Mouse (Mus musculus) liver, adult 2 months (tissue): ENCODE measurements around the gene Mapk10. TPM values are rescaled to one million over a fixed set of nuclear protein-coding genes. Genes with fewer than 3 reads are reported as not detected.

ENCODE experiments used
- DNase-seq: peaks from one replicate; pipeline ENCODE4 v3.0.0-alpha.2; 2011; ENCODE audit warnings: low read depth, low spot score; ENCODE audit errors: extremely low read depth
- H3K27ac ChIP-seq: fragments of 200-500 bp; replicated peaks from 2 replicates; pipeline ENCODE4 v1.5.1; 2012; ENCODE audit warnings: low read depth, mild to moderate bottlenecking, control low read depth, inconsistent platforms, low read length; ENCODE audit not compliant: insufficient read depth
- H3K27me3 ChIP-seq: fragments of 200-500 bp; 2 replicates; pipeline ENCODE4 v1.6.1; 2012; ENCODE audit warnings: mild to moderate bottlenecking, moderate library complexity, low read length, inconsistent platforms; ENCODE audit not compliant: control insufficient read depth, insufficient read depth
- H3K36me3 ChIP-seq: fragments of 200-500 bp; 2 replicates; pipeline ENCODE4 v1.6.1; 2012; ENCODE audit warnings: low read length, inconsistent platforms; ENCODE audit not compliant: control insufficient read depth, insufficient read depth
- H3K4me1 ChIP-seq: fragments of 200-500 bp; 2 replicates; pipeline ENCODE4 v1.6.1; 2011; ENCODE audit warnings: low read length; ENCODE audit not compliant: control insufficient read depth, insufficient read depth
- H3K4me3 ChIP-seq: fragments of 200-500 bp; 2 replicates; pipeline ENCODE4 v1.5.1; 2011; ENCODE audit warnings: low read depth, mild to moderate bottlenecking, control low read depth, low read length, moderate library complexity; ENCODE audit not compliant: insufficient read depth
- H3K79me2 ChIP-seq: fragments of 200-500 bp; 2 replicates; pipeline ENCODE4 v1.6.1; 2012; ENCODE audit warnings: inconsistent platforms, mild to moderate bottlenecking, low read length, moderate library complexity; ENCODE audit not compliant: control insufficient read depth, insufficient read depth
- H3K9ac ChIP-seq: fragments of 200-500 bp; 2 replicates; pipeline ENCODE4 v1.6.1; 2012; ENCODE audit warnings: low read depth, mild to moderate bottlenecking, control low read depth, inconsistent platforms, low read length
- CTCF ChIP-seq: fragments of 200-500 bp; IDR thresholded peaks from 2 replicates; pipeline ENCODE4 v1.5.1; 2011; ENCODE audit warnings: low read depth, low read length, control low read depth
- POLR2A ChIP-seq: fragments of 200-500 bp; IDR thresholded peaks from 2 replicates; pipeline ENCODE4 v1.6.1; 2011; ENCODE audit warnings: low read length, control low read depth; ENCODE audit not compliant: insufficient read depth; ENCODE audit errors: extremely low read depth
- WGBS: fragments of 180-500 bp; shearing (Covaris S2); methylation state at CpG from one replicate; pipeline ENCODE4 v1.1.7; 2018; 5-methylcytosine and 5-hydroxymethylcytosine counted together
- polyA plus RNA-seq: library from polyadenylated mRNA; depleted of rRNA; stranded (reverse); fragments of >200 nt; gene quantifications from 2 replicates; pipeline ENCODE4 v1.2.3, GENCODE M21; 2012
- total RNA-seq: library from RNA; depleted of rRNA; stranded (reverse); fragments of >200 nt; gene quantifications from 2 replicates; pipeline ENCODE4 v1.2.3, GENCODE M21; 2014

Mapk10 gene
- total and polyA plus RNA-seq, 2 experiments, result not detected

DNA sequence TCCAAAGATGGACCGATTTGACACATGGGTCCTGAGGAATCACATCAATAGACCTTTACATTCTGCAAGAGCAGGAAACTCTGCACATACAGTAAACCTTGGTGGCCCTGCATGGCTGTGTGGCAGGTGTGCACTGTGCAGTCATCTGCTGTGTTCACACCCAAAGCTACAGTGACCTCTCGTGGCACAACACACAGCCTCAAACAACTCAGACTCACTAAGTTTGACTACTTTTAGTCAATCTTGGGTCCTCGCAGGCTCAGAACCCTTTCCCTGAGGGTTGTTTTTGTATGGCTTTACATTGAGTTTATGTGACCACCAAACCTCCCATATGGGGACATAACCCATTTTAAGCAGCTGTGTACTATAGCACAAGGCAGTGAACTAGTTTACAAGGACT, 47.1 kb downstream of the Mapk10 start:
- Histone ChIP-seq H3K4me1 (no peaks in the 10 kb centered on the region), H3K9ac (no peak overlapping the region), H3K79me2 (no peaks in the 10 kb centered on the region), H3K36me3 (no peaks in the 10 kb centered on the region), H3K4me3 (no peak overlapping the region), H3K27ac (no peak overlapping the region), H3K27me3 (no peaks in the 10 kb centered on the region)
- DNase-seq, result no peak
- 88% methylated on average over 3 of the region's 3 CpGs for WGBS
- TF ChIP-seq POLR2A (no peak), CTCF (no peak)

DNA sequence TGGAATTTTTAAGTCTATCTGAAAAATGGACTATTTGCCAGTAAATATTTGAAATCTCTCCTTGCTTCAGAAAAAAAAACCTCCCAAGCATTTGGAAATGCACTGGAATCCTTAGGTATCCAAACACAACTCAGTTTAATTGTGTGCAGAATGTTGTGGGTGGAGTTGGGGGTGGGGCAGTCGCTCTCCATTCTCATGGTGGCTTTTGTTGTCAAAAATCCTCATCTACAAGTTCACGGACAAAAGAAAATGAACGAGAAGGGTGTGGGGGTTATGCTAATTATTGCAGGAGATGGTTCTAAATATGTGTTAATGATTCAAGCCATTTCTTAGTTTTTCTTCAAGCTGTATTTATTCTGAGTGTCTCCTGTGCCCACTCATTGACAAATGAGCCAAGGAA, 49.6 kb downstream of the Mapk10 start:
- H3K36me3 ChIP-seq, result no peaks in the 10 kb centered on the region
- WGBS, result 62% methylated on average over 3 of the region's 3 CpGs
- H3K4me1 ChIP-seq, result no peaks in the 10 kb centered on the region
- TF ChIP-seq POLR2A (no peak), CTCF (no peak)
- no peak overlapping the region for H3K9ac ChIP-seq
- no peak overlapping the region for H3K27ac ChIP-seq
- H3K4me3 ChIP-seq, result no peak overlapping the region
- no peak for DNase-seq
- no peaks in the 10 kb centered on the region for H3K79me2 ChIP-seq
- no peaks in the 10 kb centered on the region for H3K27me3 ChIP-seq

DNA sequence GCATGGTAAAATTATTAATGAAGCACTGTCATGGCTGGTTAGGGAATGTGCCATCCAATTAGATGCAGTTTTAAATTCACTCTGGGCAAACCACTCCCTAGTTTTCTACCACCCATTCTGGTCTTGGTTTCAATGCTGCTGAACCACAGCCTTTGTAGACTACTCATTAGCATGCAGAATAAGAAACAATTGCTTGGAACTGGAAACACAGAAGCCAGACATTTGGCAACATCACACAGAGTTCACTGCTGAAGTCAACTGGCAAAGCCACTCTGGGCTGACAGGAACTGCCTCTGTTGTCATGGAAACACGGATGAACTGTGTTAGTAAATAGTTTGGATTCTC, 50.0 kb downstream of the Mapk10 start:
- Histone ChIP-seq H3K36me3 (no peaks in the 10 kb centered on the region), H3K27ac (no peak overlapping the region), H3K27me3 (no peaks in the 10 kb centered on the region), H3K79me2 (no peaks in the 10 kb centered on the region), H3K4me1 (no peaks in the 10 kb centered on the region), H3K4me3 (no peak overlapping the region), H3K9ac (no peak overlapping the region)
- WGBS, result 55% methylated on average over 1 of the region's 1 CpGs
- DNase-seq, result peak; percentile 11
- TF ChIP-seq CTCF (no peak), POLR2A (no peak)

DNA sequence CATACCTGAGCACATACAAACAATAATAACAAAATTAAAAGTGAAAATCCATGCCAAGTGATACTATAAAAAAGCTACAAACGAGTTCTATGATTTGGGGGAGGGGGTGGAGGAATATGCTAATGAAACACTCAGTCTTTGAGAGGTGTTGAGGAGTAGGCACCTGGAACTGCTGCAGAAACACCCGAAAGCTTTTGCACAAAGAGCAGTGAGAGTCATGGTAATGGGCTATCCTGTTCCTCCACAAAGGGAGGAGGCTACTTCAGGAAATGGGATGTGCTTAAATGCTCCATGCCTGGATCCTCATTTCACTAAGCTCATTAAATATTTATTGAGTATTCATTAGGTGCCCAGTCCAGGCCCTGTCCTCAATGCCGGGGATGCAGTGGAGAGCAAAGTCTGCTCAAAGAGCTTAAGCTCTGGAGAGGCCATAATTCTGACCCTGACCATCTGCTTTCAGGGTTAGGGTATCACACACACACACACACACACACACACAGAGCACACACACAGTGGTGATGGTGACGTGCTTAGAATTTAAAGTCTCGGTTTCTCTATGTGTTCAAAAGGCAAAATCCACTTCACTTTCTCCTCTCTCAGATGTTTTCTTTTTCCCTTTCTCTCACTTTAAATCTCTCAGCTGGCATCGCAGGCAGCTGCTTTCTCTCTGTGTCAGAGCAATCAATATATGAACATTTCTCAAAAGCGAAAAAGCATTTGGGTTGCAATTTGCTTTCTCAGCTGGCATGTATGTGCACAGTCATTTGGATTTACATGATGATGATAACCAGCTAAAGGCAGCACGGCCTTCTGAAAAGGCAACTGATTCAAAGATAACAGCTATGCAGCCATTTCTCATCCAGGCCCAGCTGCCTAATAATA, 50.6 kb downstream of the Mapk10 start:
- Histone ChIP-seq H3K27me3 (no peaks in the 10 kb centered on the region), H3K9ac (no peak overlapping the region), H3K79me2 (no peaks in the 10 kb centered on the region), H3K4me1 (no peaks in the 10 kb centered on the region), H3K27ac (no peak overlapping the region), H3K4me3 (no peak overlapping the region), H3K36me3 (no peaks in the 10 kb centered on the region)
- WGBS, result 68% methylated on average over 8 of the region's 8 CpGs
- TF ChIP-seq CTCF, result no peak
- no peak for TF ChIP-seq POLR2A
- no peak for DNase-seq

DNA sequence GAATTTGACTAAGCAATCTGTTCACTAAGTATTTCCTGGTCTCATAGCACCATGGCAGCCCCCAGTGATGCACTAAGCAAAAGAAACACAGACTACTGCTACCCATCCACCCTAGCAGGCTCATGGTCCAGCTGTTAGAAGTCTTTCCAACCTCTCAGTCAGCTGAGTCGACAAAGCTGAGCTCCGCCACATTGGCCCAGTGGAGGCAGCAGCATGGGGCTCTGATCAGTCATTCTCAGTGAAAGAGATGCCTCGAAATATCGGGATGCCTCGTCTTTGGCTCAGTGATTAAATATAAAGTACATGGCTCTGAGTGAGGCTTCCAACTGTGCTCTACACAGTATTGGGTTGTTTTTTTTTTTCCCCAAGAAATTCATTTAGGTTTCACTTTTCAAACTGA, 70.2 kb downstream of the Mapk10 start:
- Histone ChIP-seq H3K4me3 (no peak overlapping the region), H3K9ac (no peak overlapping the region), H3K4me1 (no peaks in the 10 kb centered on the region), H3K27me3 (no peaks in the 10 kb centered on the region), H3K27ac (no peak overlapping the region), H3K79me2 (no peaks in the 10 kb centered on the region), H3K36me3 (no peaks in the 10 kb centered on the region)
- 76% methylated on average over 5 of the region's 5 CpGs for WGBS
- TF ChIP-seq CTCF, result no peak
- TF ChIP-seq POLR2A, result no peak
- DNase-seq, result no peak

DNA sequence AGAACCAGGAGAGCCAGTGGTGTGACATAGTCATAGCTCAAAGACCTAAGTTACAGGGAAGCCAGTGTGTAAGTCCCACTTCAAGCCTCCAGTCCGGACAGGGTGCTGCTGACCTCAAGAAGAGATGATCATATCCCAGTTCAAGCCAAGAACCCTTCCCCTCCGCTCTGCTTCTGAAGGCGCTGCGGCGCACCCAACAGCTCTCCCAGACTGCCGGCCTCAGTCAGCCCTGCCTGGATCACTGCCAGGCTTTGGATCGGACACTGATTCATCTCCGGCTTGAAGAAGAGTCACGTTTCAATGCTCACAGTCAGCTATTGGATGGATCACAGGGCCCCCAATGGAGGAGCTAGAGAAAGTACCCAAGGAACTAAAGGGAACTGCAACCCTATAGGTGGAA, 76.3 kb downstream of the Mapk10 start:
- H3K9ac ChIP-seq, result no peak overlapping the region
- DNase-seq, result no peak
- H3K36me3 ChIP-seq, result no peaks in the 10 kb centered on the region
- H3K27ac ChIP-seq, result no peak overlapping the region
- H3K27me3 ChIP-seq, result no peaks in the 10 kb centered on the region
- WGBS, result 80% methylated on average over 9 of the region's 9 CpGs
- no peaks in the 10 kb centered on the region for H3K79me2 ChIP-seq
- H3K4me3 ChIP-seq, result no peak overlapping the region
- H3K4me1 ChIP-seq, result no peaks in the 10 kb centered on the region
- TF ChIP-seq CTCF, result no peak
- TF ChIP-seq POLR2A, result no peak
